Mouse (Mus musculus): ENCODE data around the gene Tbc1d24. TPM values are rescaled to one million over a fixed set of nuclear protein-coding genes. Genes with fewer than 3 reads are reported as not detected.

The Tbc1d24 gene
- total and polyA plus RNA-seq, 3 experiments = 4.2 to 6.6 (median 4.5) TPM

DNA sequence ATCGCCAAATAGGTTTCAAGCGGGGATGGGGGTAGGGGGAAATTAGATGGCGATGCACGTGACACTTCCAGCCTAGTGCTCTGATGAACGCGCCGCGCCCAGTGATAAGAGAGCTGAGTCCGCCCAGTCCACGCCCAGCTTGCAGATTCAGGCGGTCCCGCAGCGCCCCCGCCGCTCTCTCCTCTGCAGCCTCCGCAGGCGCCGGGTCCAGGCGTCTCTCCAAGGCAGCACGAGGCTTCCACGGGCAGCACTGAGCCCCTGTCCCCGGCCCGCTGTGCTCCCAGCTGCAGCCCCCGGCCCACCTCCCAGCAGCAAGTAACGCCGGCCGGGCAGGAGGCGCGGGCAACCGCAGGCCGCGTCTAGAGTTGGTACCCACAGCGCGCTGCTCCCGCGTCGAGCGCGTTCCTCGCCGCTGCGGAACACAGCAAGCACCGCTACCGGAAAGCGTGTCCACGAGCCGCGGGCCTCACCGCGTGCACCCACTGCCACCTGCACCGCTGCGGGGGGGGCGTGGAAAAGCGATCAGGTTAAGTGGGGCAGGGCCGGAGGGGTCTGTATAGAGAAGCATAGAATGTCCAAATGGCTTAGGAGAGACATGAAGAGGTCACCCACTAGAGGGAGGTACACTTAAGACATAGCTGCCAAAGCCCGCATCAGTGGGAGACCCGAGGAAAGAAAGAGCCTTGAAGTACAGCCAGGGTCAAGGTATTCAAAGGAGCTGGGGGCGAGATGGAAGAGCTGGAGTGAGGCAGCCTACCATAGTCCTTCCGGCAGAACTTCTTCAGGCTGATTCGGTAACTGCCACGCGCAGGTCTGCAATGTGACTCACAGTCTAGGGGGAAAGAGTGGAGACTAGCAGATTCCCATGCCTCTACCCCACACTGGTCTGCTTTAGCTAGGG, 1.3 kb upstream of the Tbc1d24 start:
- dilution Hi-C loops (cut with MboI; ENCODE audit: extremely low pct_ligation_motif_present, extremely low pct_unique_long_range_greater_than_20kb, low sequenced_read_pairs) = no loop called here
- H3K79me2 ChIP-seq (replicated peaks; ENCODE audit: control insufficient read depth, extremely low read depth, insufficient read depth, poor library complexity, severe bottlenecking) = no peaks in the 10 kb centered on the region
- no peak for DNase-seq (ENCODE audit: extremely low read depth)
- H3K27ac ChIP-seq (ENCODE audit: insufficient read depth, low read depth) = no peak overlapping the region
- in situ Hi-C loops (cut with MboI; ENCODE audit: low pct_ligation_motif_present, low pct_unique_long_range_greater_than_20kb, low sequenced_read_pairs) = no loop called here
- peaks cover 2% of the 10 kb centered on the region for H3K27me3 ChIP-seq (replicated peaks)
- 0 out of 2 replicates have a peak overlapping the region, but pooled peaks have one; percentile 14 for H3K4me2 ChIP-seq (ENCODE audit: insufficient read depth, low read depth, poor library complexity, severe bottlenecking)
- H3K9me3 ChIP-seq (replicated peaks; ENCODE audit: low read length) = no peaks in the 10 kb centered on the region
- TF ChIP-seq POLR2AphosphoS2 (IDR thresholded peaks at IDR 0.05; ENCODE audit: low read depth, low read length) (no peak), MAX (IDR thresholded peaks at IDR 0.05; ENCODE audit: low read length) (no peak), CTCF (conservative IDR thresholded peaks at IDR 0.05 in 1 of 2, IDR thresholded peaks at IDR 0.05 in 1 of 2; ENCODE audit: low read depth in 2 of 2, low read length in 2 of 2) (0 out of 4 replicates have a peak, but pooled peaks of 1 of the 2 experiments have one; percentile 5), EP300 (IDR thresholded peaks at IDR 0.05; ENCODE audit: low read length) (no peak), CHD2 (IDR thresholded peaks at IDR 0.05; ENCODE audit: low read length) (no peak), BHLHE40 (IDR thresholded peaks at IDR 0.05; ENCODE audit: low read depth, low read length) (peak; percentile 20; the same call in 1 of the 2 replicates), GABPA (IDR thresholded peaks at IDR 0.05; ENCODE audit: insufficient replicate concordance, low read depth, low read length) (no peak)
- H3K9ac ChIP-seq (ENCODE audit: insufficient read depth, low read depth) = no peak overlapping the region
- H3K4me1 ChIP-seq (ENCODE audit: control insufficient read depth in 1 of 2, insufficient read depth in 2 of 2) = peaks cover 13 to 29% of the 10 kb centered on the region in 2 experiments
- peaks cover 0 to 9% of the 10 kb centered on the region in 2 experiments for H3K36me3 ChIP-seq (replicated peaks in 1 of 2; ENCODE audit: control insufficient read depth in 1 of 2, insufficient read depth in 1 of 2, low read length in 1 of 2)
- no peak overlapping the region for H3K4me3 ChIP-seq (replicated peaks in 1 of 3; ENCODE audit: low read depth in 2 of 3, low read length in 2 of 3, poor library complexity in 1 of 3)

DNA sequence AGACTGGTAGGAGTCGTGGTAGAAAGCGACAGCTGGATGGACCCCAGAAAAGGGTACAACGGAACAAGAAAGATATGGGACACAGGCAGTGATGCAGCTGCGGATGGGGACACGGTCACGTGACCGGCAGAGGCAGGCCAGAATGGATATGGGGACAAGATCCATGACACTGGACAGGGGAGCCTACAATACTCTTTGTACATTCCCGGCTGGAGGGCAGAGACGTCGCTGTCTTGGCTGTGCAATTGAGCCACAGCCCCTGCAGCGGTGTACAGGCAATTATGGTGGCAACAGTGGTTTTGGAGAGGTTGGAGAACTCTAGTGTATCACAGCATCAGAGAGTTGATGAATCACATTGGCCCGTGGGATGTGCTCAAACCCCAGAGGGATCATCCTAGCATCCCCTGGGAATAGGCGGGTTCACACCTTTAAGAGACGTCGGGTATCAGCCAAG, 573 bp upstream of the Tbc1d24 start:
- H3K4me3 ChIP-seq (replicated peaks in 1 of 3; ENCODE audit: low read depth in 2 of 3, low read length in 2 of 3, poor library complexity in 1 of 3) = peak overlapping the region; percentile 16 to 86 (median 73)
- peak overlapping the region; percentile 25; the same call in 1 of the 2 replicates for H3K9ac ChIP-seq (ENCODE audit: insufficient read depth, low read depth)
- no peak for DNase-seq (ENCODE audit: extremely low read depth)
- TF ChIP-seq MAZ (IDR thresholded peaks at IDR 0.05; ENCODE audit: low read depth, low read length) (no peak), TCF12 (IDR thresholded peaks at IDR 0.05; ENCODE audit: low read depth, low read length) (no peak), PAX5 (IDR thresholded peaks at IDR 0.05; ENCODE audit: low read length) (no peak), ELF1 (IDR thresholded peaks at IDR 0.05; ENCODE audit: low read depth, low read length) (no peak), NELFE (IDR thresholded peaks at IDR 0.05; ENCODE audit: low read depth, low read length) (no peak), SIN3A (IDR thresholded peaks at IDR 0.05; ENCODE audit: low read length) (no peak), USF2 (conservative IDR thresholded peaks at IDR 0.05; ENCODE audit: low read depth, low read length) (peak; percentile 78), BHLHE40 (IDR thresholded peaks at IDR 0.05; ENCODE audit: low read depth, low read length) (peak; percentile 71), USF1 (IDR thresholded peaks at IDR 0.05; ENCODE audit: low read depth, low read length) (peak; percentile 80), MAX (IDR thresholded peaks at IDR 0.05; ENCODE audit: low read length) (no peak)
- H3K9me3 ChIP-seq (replicated peaks; ENCODE audit: low read length) = no peaks in the 10 kb centered on the region
- dilution Hi-C loops (cut with MboI; ENCODE audit: extremely low pct_ligation_motif_present, extremely low pct_unique_long_range_greater_than_20kb, low sequenced_read_pairs) (no loop called here), in situ Hi-C loops (cut with MboI; ENCODE audit: low pct_ligation_motif_present, low pct_unique_long_range_greater_than_20kb, low sequenced_read_pairs) (no loop called here)
- H3K27me3 ChIP-seq (replicated peaks) = peaks cover 2% of the 10 kb centered on the region
- H3K4me1 ChIP-seq (ENCODE audit: control insufficient read depth in 1 of 2, insufficient read depth in 2 of 2) = peaks cover 13 to 29% of the 10 kb centered on the region in 2 experiments
- H3K36me3 ChIP-seq (replicated peaks in 1 of 2; ENCODE audit: control insufficient read depth in 1 of 2, insufficient read depth in 1 of 2, low read length in 1 of 2) = peaks cover 0 to 16% of the 10 kb centered on the region in 2 experiments
- H3K27ac ChIP-seq (ENCODE audit: insufficient read depth, low read depth) = no peak overlapping the region
- no peaks in the 10 kb centered on the region for H3K79me2 ChIP-seq (replicated peaks; ENCODE audit: control insufficient read depth, extremely low read depth, insufficient read depth, poor library complexity, severe bottlenecking)
- peak overlapping the region; percentile 10 for H3K4me2 ChIP-seq (ENCODE audit: insufficient read depth, low read depth, poor library complexity, severe bottlenecking)
